Mouse (Mus musculus): ENCODE measurements around the gene Methig1. TPM values are rescaled to one million over a fixed set of nuclear protein-coding genes. Genes with fewer than 3 reads are reported as not detected.

Gene Methig1
- total and polyA plus RNA-seq, 3 experiments, result not detected

- dilution Hi-C loops (cut with MboI; ENCODE audit: extremely low pct_ligation_motif_present, extremely low pct_unique_long_range_greater_than_20kb, low sequenced_read_pairs), result no loop called here
- TF ChIP-seq PAX5 (IDR thresholded peaks at IDR 0.05; ENCODE audit: low read length), result no peak
- no peak for TF ChIP-seq ZC3H11A (IDR thresholded peaks at IDR 0.05; ENCODE audit: low read depth, low read length)
- no peak for TF ChIP-seq USF1 (IDR thresholded peaks at IDR 0.05; ENCODE audit: low read depth, low read length)
- TF ChIP-seq ZNF384 (IDR thresholded peaks at IDR 0.05; ENCODE audit: low read depth, low read length), result no peak
- TF ChIP-seq E2F4 (IDR thresholded peaks at IDR 0.05; ENCODE audit: insufficient replicate concordance, low read depth, low read length), result no peak
- no peak for TF ChIP-seq MEF2A (IDR thresholded peaks at IDR 0.05; ENCODE audit: borderline replicate concordance, low read depth, low read length)
- no peak for TF ChIP-seq UBTF (IDR thresholded peaks at IDR 0.05; ENCODE audit: low read depth, low read length)
- TF ChIP-seq CHD1 (IDR thresholded peaks at IDR 0.05; ENCODE audit: low read depth, low read length), result no peak
- TF ChIP-seq TBP (conservative IDR thresholded peaks at IDR 0.05; ENCODE audit: low read depth, low read length), result no peak
- no peak for TF ChIP-seq MAFK (IDR thresholded peaks at IDR 0.05; ENCODE audit: insufficient replicate concordance, low read length)
- TF ChIP-seq NRF1 (IDR thresholded peaks at IDR 0.05; ENCODE audit: low read depth, low read length), result no peak
- TF ChIP-seq CTCF (conservative IDR thresholded peaks at IDR 0.05 in 1 of 2, IDR thresholded peaks at IDR 0.05 in 1 of 2; ENCODE audit: low read depth in 2 of 2, low read length in 2 of 2), result no peak
- TF ChIP-seq MAX (IDR thresholded peaks at IDR 0.05; ENCODE audit: low read length), result no peak
- no peak for TF ChIP-seq EP300 (IDR thresholded peaks at IDR 0.05; ENCODE audit: low read length)
- no peak for TF ChIP-seq HCFC1 (IDR thresholded peaks at IDR 0.05; ENCODE audit: low read depth, low read length)
- no peak for TF ChIP-seq MAZ (IDR thresholded peaks at IDR 0.05; ENCODE audit: low read depth, low read length)
- in situ Hi-C loops (cut with MboI; ENCODE audit: low pct_ligation_motif_present, low pct_unique_long_range_greater_than_20kb, low sequenced_read_pairs), result loop anchor here (5.0 kb wide), 1 partner anchor 72 kb away; no protein-coding TSS in a partner anchor
- no peaks in the 10 kb centered on the region for H3K36me3 ChIP-seq (replicated peaks in 1 of 2; ENCODE audit: control insufficient read depth in 1 of 2, insufficient read depth in 1 of 2, low read length in 1 of 2)
- no peak overlapping the region for H3K9ac ChIP-seq (ENCODE audit: insufficient read depth, low read depth)
- no peak overlapping the region for H3K27ac ChIP-seq (ENCODE audit: insufficient read depth, low read depth)
- H3K9me3 ChIP-seq (replicated peaks; ENCODE audit: low read length), result no peaks in the 10 kb centered on the region
- no peak for DNase-seq (ENCODE audit: extremely low read depth)
- no peaks in the 10 kb centered on the region for H3K79me2 ChIP-seq (replicated peaks; ENCODE audit: control insufficient read depth, extremely low read depth, insufficient read depth, poor library complexity, severe bottlenecking)
- no peak overlapping the region for H3K4me3 ChIP-seq (replicated peaks in 1 of 3; ENCODE audit: low read depth in 2 of 3, low read length in 2 of 3, poor library complexity in 1 of 3)
- H3K27me3 ChIP-seq (replicated peaks), result no peaks in the 10 kb centered on the region
- H3K4me2 ChIP-seq (ENCODE audit: insufficient read depth, low read depth, poor library complexity, severe bottlenecking), result peak overlapping the region; percentile 61; the same call in 1 of the 2 replicates
- peaks cover 0 to 3% of the 10 kb centered on the region in 2 experiments; a peak in 2 of 4 replicates for H3K4me1 ChIP-seq (ENCODE audit: control insufficient read depth in 1 of 2, insufficient read depth in 2 of 2)
These were observed 27.2 kb downstream of the Methig1 start for GRCm38 (mm10) chr15:100380104-100380503.

- Histone ChIP-seq H3K4me2 (ENCODE audit: insufficient read depth, low read depth, poor library complexity, severe bottlenecking) (no peak overlapping the region), H3K36me3 (replicated peaks in 1 of 2; ENCODE audit: control insufficient read depth in 1 of 2, insufficient read depth in 1 of 2, low read length in 1 of 2) (no peaks in the 10 kb centered on the region), H3K4me3 (replicated peaks in 1 of 3; ENCODE audit: low read depth in 2 of 3, low read length in 2 of 3, poor library complexity in 1 of 3) (no peak overlapping the region), H3K9ac (ENCODE audit: insufficient read depth, low read depth) (no peak overlapping the region), H3K9me3 (replicated peaks; ENCODE audit: low read length) (no peaks in the 10 kb centered on the region), H3K79me2 (replicated peaks; ENCODE audit: control insufficient read depth, extremely low read depth, insufficient read depth, poor library complexity, severe bottlenecking) (no peaks in the 10 kb centered on the region), H3K4me1 (ENCODE audit: control insufficient read depth in 1 of 2, insufficient read depth in 2 of 2) (peaks cover 16 to 28% of the 10 kb centered on the region in 2 experiments), H3K27me3 (replicated peaks) (no peaks in the 10 kb centered on the region), H3K27ac (ENCODE audit: insufficient read depth, low read depth) (no peak overlapping the region)
- DNase-seq (ENCODE audit: extremely low read depth), result no peak
- in situ Hi-C loops (cut with MboI; ENCODE audit: low pct_ligation_motif_present, low pct_unique_long_range_greater_than_20kb, low sequenced_read_pairs), result no loop called here
- dilution Hi-C loops (cut with MboI; ENCODE audit: extremely low pct_ligation_motif_present, extremely low pct_unique_long_range_greater_than_20kb, low sequenced_read_pairs), result no loop called here
- no peak for TF ChIP-seq POLR2AphosphoS2 (IDR thresholded peaks at IDR 0.05; ENCODE audit: low read depth, low read length)
These were observed 32.8 kb downstream of the Methig1 start for GRCm38 (mm10) chr15:100385705-100386104.

Data from CH12.LX (cell line).